Mouse (Mus musculus): ENCODE results near the gene Armc2.
"Not testable (repeated sequence)": the region's sequence is repeated elsewhere in the genome, so short reads cannot be mapped to it uniquely, and the experiment has no call there.

Gene Armc2

GRCm38 (mm10) chr10:41978403-41979234 lies 39.6 kb downstream of the Armc2 start:
- in situ Hi-C loops (cut with MboI, MseI), result no loop called here

GRCm38 (mm10) chr10:41972676-41973075 lies 45.6 kb downstream of the Armc2 start:
- in situ Hi-C loops (cut with MboI, MseI), result no loop called here

GRCm38 (mm10) chr10:41967915-41968635 lies 50.2 kb downstream of the Armc2 start:
- in situ Hi-C loops (cut with MboI, MseI), result no loop called here

- in situ Hi-C loops (cut with MboI, MseI), result no loop called here
Measured at GRCm38 (mm10) chr10:41962725-41963124, 55.5 kb downstream of the Armc2 start.

GRCm38 (mm10) chr10:41959808-41960207 lies 58.4 kb downstream of the Armc2 start:
- in situ Hi-C loops (cut with MboI, MseI), result no loop called here

GRCm38 (mm10) chr10:41958677-41959274 lies 59.5 kb downstream of the Armc2 start:
- in situ Hi-C loops (cut with MboI, MseI), result no loop called here

- in situ Hi-C loops (cut with MboI, MseI), result no loop called here
Measured at GRCm38 (mm10) chr10:41957421-41958225, 60.6 kb downstream of the Armc2 start.

GRCm38 (mm10) chr10:41953528-41953864 lies 64.7 kb downstream of the Armc2 start:
- in situ Hi-C loops (cut with MboI, MseI), result no loop called here

GRCm38 (mm10) chr10:41952850-41953527 lies 65.3 kb downstream of the Armc2 start:
- in situ Hi-C loops (cut with MboI, MseI), result no loop called here

- in situ Hi-C loops (cut with MboI, MseI), result not testable (repeated sequence)
Measured at GRCm38 (mm10) chr10:41952354-41952753, 65.9 kb downstream of the Armc2 start.

GRCm38 (mm10) chr10:41939090-41939489 lies 79.2 kb downstream of the Armc2 start:
- in situ Hi-C loops (cut with MboI, MseI), result no loop called here

- in situ Hi-C loops (cut with MboI, MseI), result no loop called here
Measured at GRCm38 (mm10) chr10:41937176-41937575, 81.1 kb downstream of the Armc2 start.

- in situ Hi-C loops (cut with MboI, MseI), result no loop called here
Measured at GRCm38 (mm10) chr10:41936100-41936499, 82.1 kb downstream of the Armc2 start.

GRCm38 (mm10) chr10:41935476-41935829 lies 82.8 kb downstream of the Armc2 start:
- in situ Hi-C loops (cut with MboI, MseI), result no loop called here

GRCm38 (mm10) chr10:41934633-41935475 lies 83.4 kb downstream of the Armc2 start:
- in situ Hi-C loops (cut with MboI, MseI), result loop anchor here (5.0 kb wide), 1 partner anchor 98 kb away; no protein-coding TSS in a partner anchor

GRCm38 (mm10) chr10:41933536-41933935 lies 84.7 kb downstream of the Armc2 start:
- in situ Hi-C loops (cut with MboI, MseI), result loop anchor here (5.0 kb wide), 1 partner anchor 96 kb away; no protein-coding TSS in a partner anchor

- in situ Hi-C loops (cut with MboI, MseI), result loop anchor here (5.0 kb wide), 1 partner anchor 96 kb away; no protein-coding TSS in a partner anchor
Measured at GRCm38 (mm10) chr10:41932943-41933342, 85.3 kb downstream of the Armc2 start.

- in situ Hi-C loops (cut with MboI, MseI), result loop anchor here (5.0 kb wide), 1 partner anchor 95 kb away; no protein-coding TSS in a partner anchor
Measured at GRCm38 (mm10) chr10:41931962-41932361, 86.3 kb downstream of the Armc2 start.

- in situ Hi-C loops (cut with MboI, MseI), result loop anchor here (5.0 kb wide), 1 partner anchor 94 kb away; no protein-coding TSS in a partner anchor
Measured at GRCm38 (mm10) chr10:41930966-41931365, 87.3 kb downstream of the Armc2 start.

GRCm38 (mm10) chr10:41926726-41927125 lies 91.5 kb downstream of the Armc2 start:
- in situ Hi-C loops (cut with MboI, MseI), result no loop called here

Measured in regulatory T cell (primary cell).